Mouse (Mus musculus) limb, embryonic 13.5 days (tissue): ENCODE measurements around the gene 4933430I17Rik. TPM values are rescaled to one million over a fixed set of nuclear protein-coding genes. Genes with fewer than 3 reads are reported as not detected.
A peak's percentile ranks its signal among the peaks of the same experiment; 100 is the strongest.
"Not testable (repeated sequence)": the region's sequence is repeated elsewhere in the genome, so short reads cannot be mapped to it uniquely, and the experiment has no call there.

ENCODE experiments used
- ATAC-seq: fragments of 200-750 bp; cut with Nextera tagmentation; 2 replicates; pipeline ENCODE4 v1.8.0; 2017; ENCODE audit warnings: low read depth, moderate number of reproducible peaks, moderate TSS enrichment; ENCODE audit not compliant: low FRiP score
- H3K27ac ChIP-seq: fragments of 300-500 bp; sonication (generic); 2 replicates; pipeline ENCODE4 v1.5.1; 2015; ENCODE audit warnings: inconsistent platforms, mild to moderate bottlenecking, moderate library complexity
- H3K27me3 ChIP-seq: fragments of 300-500 bp; sonication (generic); 2 replicates; pipeline ENCODE4 v1.6.1; 2015; ENCODE audit warnings: mild to moderate bottlenecking, inconsistent platforms
- H3K36me3 ChIP-seq: fragments of 300-500 bp; sonication (generic); 2 replicates; pipeline ENCODE4 v1.6.1; 2015; ENCODE audit warnings: inconsistent platforms, mild to moderate bottlenecking, moderate library complexity
- H3K4me1 ChIP-seq: fragments of 300-500 bp; sonication (generic); 2 replicates; pipeline ENCODE4 v1.6.1; 2015; ENCODE audit warnings: inconsistent platforms
- H3K4me2 ChIP-seq: fragments of 300-500 bp; sonication (generic); replicated peaks from 2 replicates; pipeline ENCODE4 v1.6.1; 2015; ENCODE audit warnings: inconsistent platforms, mild to moderate bottlenecking, moderate library complexity
- H3K4me3 ChIP-seq: fragments of 300-500 bp; sonication (generic); 2 replicates; pipeline ENCODE4 v1.5.1; 2015; ENCODE audit warnings: moderate library complexity, mild to moderate bottlenecking, inconsistent platforms
- H3K9ac ChIP-seq: fragments of 300-500 bp; sonication (generic); 2 replicates; pipeline ENCODE4 v1.6.1; 2015; ENCODE audit warnings: mild to moderate bottlenecking, inconsistent platforms
- H3K9me3 ChIP-seq: fragments of 300-500 bp; sonication (generic); 2 replicates; pipeline ENCODE4 v1.6.1; 2016; ENCODE audit warnings: inconsistent platforms
- WGBS: fragments of 180-500 bp; shearing (Covaris S2); methylation state at CpG from one replicate; pipeline ENCODE4 v1.1.7; 2015; 5-methylcytosine and 5-hydroxymethylcytosine counted together
- polyA plus RNA-seq: library from polyadenylated mRNA; unstranded; fragments of >200 nt; fragmentation: Nextera tagmentation; extraction: Ambion mirVana; gene quantifications from 2 replicates; pipeline ENCODE4 v1.2.1, GENCODE M21; 2015

The 4933430I17Rik gene
- polyA plus RNA-seq, 1 experiment from 2014 or later, result 0.60 TPM

GRCm38 (mm10) chr4:62590878-62591277 is 65.7 kb downstream of the 4933430I17Rik start:
- ATAC-seq, result no peak
- H3K27ac ChIP-seq, result no peak overlapping the region
- no peaks in the 10 kb centered on the region for H3K9me3 ChIP-seq
- H3K36me3 ChIP-seq, result no peaks in the 10 kb centered on the region
- H3K9ac ChIP-seq, result no peak overlapping the region
- WGBS, result 89% methylated on average over 1 of the region's 1 CpGs
- no peaks in the 10 kb centered on the region for H3K27me3 ChIP-seq
- H3K4me1 ChIP-seq, result peaks cover 6% of the 10 kb centered on the region; the same call in 1 of the 2 replicates
- H3K4me2 ChIP-seq, result no peak overlapping the region
- H3K4me3 ChIP-seq, result no peak overlapping the region

GRCm38 (mm10) chr4:62591326-62591725 is 66.2 kb downstream of the 4933430I17Rik start:
- Histone ChIP-seq H3K9ac (no peak overlapping the region), H3K27ac (no peak overlapping the region), H3K4me3 (no peak overlapping the region), H3K9me3 (no peaks in the 10 kb centered on the region), H3K36me3 (no peaks in the 10 kb centered on the region), H3K4me2 (peak overlapping the region; percentile 15; the same call in 1 of the 2 replicates), H3K4me1 (peaks cover 6% of the 10 kb centered on the region; the same call in 1 of the 2 replicates), H3K27me3 (no peaks in the 10 kb centered on the region)
- ATAC-seq, result no peak
- 11% methylated on average over 11 of the region's 11 CpGs for WGBS

- not testable (repeated sequence) for H3K27ac ChIP-seq, H3K4me2 ChIP-seq, H3K27me3 ChIP-seq, H3K9me3 ChIP-seq, H3K36me3 ChIP-seq, ATAC-seq, H3K4me1 ChIP-seq, H3K4me3 ChIP-seq, H3K9ac ChIP-seq
- WGBS, result 93% methylated on average over 24 of the region's 24 CpGs
Measured at GRCm38 (mm10) chr4:62593546-62594240, 68.5 kb downstream of the 4933430I17Rik start.

GRCm38 (mm10) chr4:62594442-62594841 is 69.3 kb downstream of the 4933430I17Rik start:
- peaks cover 6% of the 10 kb centered on the region; the same call in 1 of the 2 replicates for H3K4me1 ChIP-seq
- no peak overlapping the region for H3K27ac ChIP-seq
- H3K36me3 ChIP-seq, result no peaks in the 10 kb centered on the region
- H3K9ac ChIP-seq, result no peak overlapping the region
- H3K4me2 ChIP-seq, result no peak overlapping the region
- ATAC-seq, result no peak
- H3K4me3 ChIP-seq, result no peak overlapping the region
- no peaks in the 10 kb centered on the region for H3K9me3 ChIP-seq
- H3K27me3 ChIP-seq, result no peaks in the 10 kb centered on the region
- WGBS, result 79% methylated on average over 5 of the region's 5 CpGs

- Histone ChIP-seq H3K4me3 (no peak overlapping the region), H3K27ac (no peak overlapping the region), H3K27me3 (no peaks in the 10 kb centered on the region), H3K4me2 (no peak overlapping the region), H3K36me3 (no peaks in the 10 kb centered on the region), H3K9ac (no peak overlapping the region), H3K9me3 (0 out of 2 replicates have a peak, but pooled peaks cover 3% of the 10 kb centered on the region), H3K4me1 (peaks cover 3% of the 10 kb centered on the region; the same call in 1 of the 2 replicates)
- WGBS, result 60% methylated on average over 5 of the region's 5 CpGs
- ATAC-seq, result no peak
Measured at GRCm38 (mm10) chr4:62596051-62596450, 70.9 kb downstream of the 4933430I17Rik start.

Other genes with a start within 250 kb of the 4933430I17Rik start
- 25.4 and 27.9 TPM in 2 replicates for gene Fkbp15, start 164.8 kb upstream of the 4933430I17Rik start, polyA plus RNA-seq
- gene Slc31a1, start 164.6 kb upstream of the 4933430I17Rik start, polyA plus RNA-seq, result 42.5 and 45.7 TPM in 2 replicates
- gene Cdc26, start 116.7 kb upstream of the 4933430I17Rik start, polyA plus RNA-seq, result 202 TPM in 2 replicates
- gene Prpf4, start 116.6 kb upstream of the 4933430I17Rik start, polyA plus RNA-seq, result 27.0 and 27.9 TPM in 2 replicates
- not detected in 2 replicates for gene Rnf183, start 90.1 kb upstream of the 4933430I17Rik start, polyA plus RNA-seq
- gene Wdr31, start 54.5 kb upstream of the 4933430I17Rik start, polyA plus RNA-seq, result 6.8 and 7.9 TPM in 2 replicates
- 2.9 and 3.2 TPM in 2 replicates for gene Bspry, start 45.3 kb upstream of the 4933430I17Rik start, polyA plus RNA-seq
- gene Hdhd3, start 21.9 kb upstream of the 4933430I17Rik start, polyA plus RNA-seq, result 14.7 and 14.8 TPM in 2 replicates
- 79.7 and 85.4 TPM in 2 replicates for gene Alad, start 5.5 kb upstream of the 4933430I17Rik start, polyA plus RNA-seq
- gene Pole3, start 301 bp upstream of the 4933430I17Rik start, polyA plus RNA-seq, result 86.3 and 93.9 TPM in 2 replicates
- 50.3 and 52.8 TPM in 2 replicates for gene Rgs3, start 34.5 kb downstream of the 4933430I17Rik start, polyA plus RNA-seq